ENCODE assay signal across 7 mouse cellular contexts in genomic region chr11:79144741-79145140, GRCm38 (mm10). TPM values are rescaled to one million over a fixed set of nuclear protein-coding genes. Genes with fewer than 3 reads are reported as not detected.
DNase-seq lines count a peak whose midpoint lies in the region; ATAC-seq and TF ChIP-seq lines count a peak whose summit lies in the region.

No protein-coding gene starts in this region.

- 55% methylated on average over 1 of the region's 1 CpGs for WGBS in heart, embryonic 16.5 days
- 54% methylated on average over 1 of the region's 1 CpGs for WGBS in lung, embryonic 16.5 days

- peak; percentile 16 for DNase-seq in CD4-positive helper T cell, adult 2 months (ENCODE audit: low read depth, low spot score)
- DNase-seq in CH12.LX (ENCODE audit: extremely low read depth) = no peak
- no peak for DNase-seq in thymus, adult 18-20 months
- DNase-seq in thymus, postnatal 4 days = no peak
- no peak for DNase-seq in layer of hippocampus, adult 9-10 months (ENCODE audit: low spot score)

- no peak for TF ChIP-seq POLR2A in CH12.LX (IDR thresholded peaks at IDR 0.05; ENCODE audit: low read depth, low read length)

- TF ChIP-seq EP300 in CH12.LX (IDR thresholded peaks at IDR 0.05; ENCODE audit: low read length) = no peak

- dilution Hi-C loops in CH12.LX (cut with MboI; ENCODE audit: extremely low pct_ligation_motif_present, extremely low pct_unique_long_range_greater_than_20kb, low sequenced_read_pairs) = no loop called here

- H3K27me3 ChIP-seq in CH12.LX (replicated peaks) = peaks cover 7% of the 10 kb centered on the region
- H3K27me3 ChIP-seq in heart, embryonic 16.5 days (ENCODE audit: control insufficient read depth, insufficient read depth, low read length) = no peaks in the 10 kb centered on the region
- no peaks in the 10 kb centered on the region for H3K27me3 ChIP-seq in lung, embryonic 16.5 days (ENCODE audit: control insufficient read depth, insufficient read depth, low read depth, low read length)

- H3K4me1 ChIP-seq in CH12.LX (ENCODE audit: control insufficient read depth in 1 of 2, insufficient read depth in 2 of 2) = peaks cover 19 to 52% of the 10 kb centered on the region in 2 experiments
- H3K4me1 ChIP-seq in heart, embryonic 16.5 days (ENCODE audit: control insufficient read depth, insufficient read depth, low read length) = peaks cover 54% of the 10 kb centered on the region
- peaks cover 21% of the 10 kb centered on the region for H3K4me1 ChIP-seq in lung, embryonic 16.5 days (replicated peaks; ENCODE audit: control insufficient read depth, insufficient read depth, low read length)

- no peak for TF ChIP-seq CTCF in CH12.LX (conservative IDR thresholded peaks at IDR 0.05 in 1 of 2, IDR thresholded peaks at IDR 0.05 in 1 of 2; ENCODE audit: low read depth in 2 of 2, low read length in 2 of 2)

- H3K9me3 ChIP-seq in CH12.LX (replicated peaks; ENCODE audit: low read length) = peaks cover 3% of the 10 kb centered on the region
- no peaks in the 10 kb centered on the region for H3K9me3 ChIP-seq in heart, embryonic 16.5 days (replicated peaks; ENCODE audit: control insufficient read depth, low read length)
- H3K9me3 ChIP-seq in lung, embryonic 16.5 days (ENCODE audit: control insufficient read depth, low read length) = no peaks in the 10 kb centered on the region

- peak overlapping the region; percentile 81 for H3K4me2 ChIP-seq in CH12.LX (ENCODE audit: insufficient read depth, low read depth, poor library complexity, severe bottlenecking)
- H3K4me2 ChIP-seq in heart, embryonic 16.5 days (ENCODE audit: low read depth, low read length) = peak overlapping the region; percentile 76
- peak overlapping the region; percentile 68 for H3K4me2 ChIP-seq in lung, embryonic 16.5 days (ENCODE audit: low read depth, low read length)

- no peak for TF ChIP-seq RAD21 in CH12.LX (IDR thresholded peaks at IDR 0.05; ENCODE audit: low read depth, low read length)

- peak overlapping the region; percentile 91 for H3K9ac ChIP-seq in CH12.LX (ENCODE audit: insufficient read depth, low read depth)
- H3K9ac ChIP-seq in heart, embryonic 16.5 days (ENCODE audit: low read length) = peak overlapping the region; percentile 93
- H3K9ac ChIP-seq in lung, embryonic 16.5 days (ENCODE audit: low read length) = peak overlapping the region; percentile 89

- peaks cover 0 to 25% of the 10 kb centered on the region in 2 experiments for H3K36me3 ChIP-seq in CH12.LX (replicated peaks in 1 of 2; ENCODE audit: control insufficient read depth in 1 of 2, insufficient read depth in 1 of 2, low read length in 1 of 2)
- no peaks in the 10 kb centered on the region for H3K36me3 ChIP-seq in heart, embryonic 16.5 days (ENCODE audit: control insufficient read depth, insufficient read depth)
- H3K36me3 ChIP-seq in lung, embryonic 16.5 days (ENCODE audit: control insufficient read depth, insufficient read depth, low read length) = no peaks in the 10 kb centered on the region

- no peak for ATAC-seq in heart, embryonic 16.5 days (replicated peaks; ENCODE audit: extremely low read depth, insufficient read depth, low FRiP score)
- no peak for ATAC-seq in lung, embryonic 16.5 days (ENCODE audit: low read depth)

- peak overlapping the region; percentile 76; the same call in 1 of the 2 replicates for H3K27ac ChIP-seq in CH12.LX (ENCODE audit: insufficient read depth, low read depth)
- H3K27ac ChIP-seq in heart, embryonic 16.5 days (ENCODE audit: low read length) = peak overlapping the region; percentile 12; the same call in 1 of the 2 replicates
- no peak overlapping the region; the same call in 1 of the 2 replicates for H3K27ac ChIP-seq in lung, embryonic 16.5 days (ENCODE audit: low read length)

- in situ Hi-C loops in CH12.LX (cut with MboI; ENCODE audit: low pct_ligation_motif_present, low pct_unique_long_range_greater_than_20kb, low sequenced_read_pairs) = loop anchor here (5.0 to 10.0 kb wide), 2 partner anchors 37 to 50 kb away; no protein-coding TSS in a partner anchor

- peaks cover 65% of the 10 kb centered on the region for H3K79me2 ChIP-seq in CH12.LX (replicated peaks; ENCODE audit: control insufficient read depth, extremely low read depth, insufficient read depth, poor library complexity, severe bottlenecking)

- peak overlapping the region; percentile 73 to 99 (median 86) for H3K4me3 ChIP-seq in CH12.LX (replicated peaks in 1 of 3; ENCODE audit: low read depth in 2 of 3, low read length in 2 of 3, poor library complexity in 1 of 3)
- peak overlapping the region; percentile 98 for H3K4me3 ChIP-seq in heart, embryonic 16.5 days (ENCODE audit: low read length)
- peak overlapping the region; percentile 81 for H3K4me3 ChIP-seq in lung, embryonic 16.5 days (ENCODE audit: low read length)

TF ChIP-seq in CH12.LX, 34 proteins besides CTCF, POLR2A, EP300 and RAD21:
- 0 out of 2 replicates have a peak, but pooled peaks have one; percentile 26 for TF ChIP-seq MEF2A (IDR thresholded peaks at IDR 0.05; ENCODE audit: borderline replicate concordance, low read depth, low read length)
- no peak for TF ChIP-seq UBTF (IDR thresholded peaks at IDR 0.05; ENCODE audit: low read depth, low read length)
TF ChIP-seq in CH12.LX: peak in this region for 1.

RNA-seq across cellular contexts. Expression of gene Ksr1, which starts 1.5 kb away (rescaled TPM):
- total RNA-seq in CH12.LX (2012; rRNA removed) = 63.8 and 73.1 TPM in 2 replicates
- total RNA-seq in CH12.LX (2014; rRNA removed) = 21.3 and 22.5 TPM in 2 replicates
- 48.9 and 61.2 TPM in 2 replicates for polyA plus RNA-seq in CH12.LX (2012; ENCODE audit: insufficient read length, low read depth)
- polyA plus RNA-seq in heart, embryonic 16.5 days (2015; fragmentation: Nextera tagmentation; extraction: Ambion mirVana) = 3.3 TPM in 2 replicates
- polyA plus RNA-seq in lung, embryonic 16.5 days (2015; fragmentation: Nextera tagmentation; extraction: Ambion mirVana) = 3.3 and 3.7 TPM in 2 replicates

Comparison
In these comparisons a context has a peak if more than half of its experiments do, and no peak if none do; other contexts are left out.
1. RNA of gene Ksr1, which starts 1.5 kb away (polyA plus RNA-seq): 48.9 to 61.2 TPM in CH12.LX; 3.3 to 3.7 TPM in lung, embryonic 16.5 days and 3.3 TPM in heart, embryonic 16.5 days; every median in the first group is over 10 times any median in the second.
2. Peak in every context shown above with its lines, with median percentiles within 50 percentile points of each other: H3K4me2 ChIP-seq, H3K4me3 ChIP-seq and H3K9ac ChIP-seq.